Mouse (Mus musculus) stomach, postnatal 0 days (tissue): ENCODE results near the gene Mak.

Source experiments
- CTCF ChIP-seq: IDR thresholded peaks from 2 replicates; pipeline ENCODE4 v1.5.1; 2016; ENCODE audit warnings: antibody characterized with exemption, low read depth, mild to moderate bottlenecking, moderate library complexity
- EP300 ChIP-seq: optimal IDR thresholded peaks from 2 replicates; pipeline ENCODE3; 2016; ENCODE audit warnings: antibody characterized with exemption

GRCm38 (mm10) chr13:41080700-41081099 is 1.2 kb upstream of the Mak start:
- TF ChIP-seq CTCF (no peak), EP300 (no peak)
